Mouse (Mus musculus) kidney, embryonic 16.5 days (tissue): Measurements from ENCODE around the gene Cars. TPM values are rescaled to one million over a fixed set of nuclear protein-coding genes. Genes with fewer than 3 reads are reported as not detected.

ENCODE experiments used
- ATAC-seq: fragments of 200-750 bp; cut with Nextera tagmentation; 2 replicates; pipeline ENCODE4 v1.8.0; 2017; ENCODE audit warnings: moderate TSS enrichment; ENCODE audit not compliant: low FRiP score, low TSS enrichment
- H3K27ac ChIP-seq: fragments of 300-500 bp; sonication (generic); 2 replicates; pipeline ENCODE4 v1.5.1; 2014; ENCODE audit warnings: low read length
- H3K27me3 ChIP-seq: fragments of 300-500 bp; sonication (generic); 2 replicates; pipeline ENCODE4 v1.6.1; 2014; ENCODE audit warnings: low read length, control low read depth, mixed read lengths; ENCODE audit not compliant: insufficient read depth
- H3K36me3 ChIP-seq: fragments of 300-500 bp; sonication (generic); 2 replicates; pipeline ENCODE4 v1.6.1; 2014; ENCODE audit warnings: low read length, control low read depth, mixed read lengths; ENCODE audit not compliant: insufficient read depth
- H3K4me1 ChIP-seq: fragments of 300-500 bp; sonication (generic); 2 replicates; pipeline ENCODE4 v1.6.1; 2014; ENCODE audit warnings: low read length, control low read depth, mixed read lengths; ENCODE audit not compliant: insufficient read depth
- H3K4me2 ChIP-seq: fragments of 300-500 bp; sonication (generic); replicated peaks from 2 replicates; pipeline ENCODE4 v1.6.1; 2014; ENCODE audit warnings: low read depth, low read length
- H3K4me3 ChIP-seq: fragments of 300-500 bp; sonication (generic); 2 replicates; pipeline ENCODE4 v1.5.1; 2014; ENCODE audit warnings: mild to moderate bottlenecking, low read length
- H3K9ac ChIP-seq: fragments of 300-500 bp; sonication (generic); replicated peaks from 2 replicates; pipeline ENCODE4 v1.6.1; 2014; ENCODE audit warnings: low read length
- H3K9me3 ChIP-seq: fragments of 300-500 bp; sonication (generic); 2 replicates; pipeline ENCODE4 v1.6.1; 2016; ENCODE audit warnings: low read length, control low read depth
- WGBS: fragments of 180-500 bp; shearing (Covaris S2); extraction: QIAGEN DNeasy Blood & Tissue Kit; methylation state at CpG from one replicate; pipeline ENCODE4 v1.1.7; 2014; 5-methylcytosine and 5-hydroxymethylcytosine counted together
- polyA plus RNA-seq: library from polyadenylated mRNA; unstranded; fragments of >200 nt; fragmentation: Nextera tagmentation; extraction: Ambion mirVana; gene quantifications from 2 replicates; pipeline ENCODE4 v1.2.1, GENCODE M21; 2015

The Cars gene
- polyA plus RNA-seq, 1 experiment from 2014 or later = 72.3 TPM

GRCm38 (mm10) chr7:143533284-143533683 lies 66.6 kb downstream of the Cars start:
- no peak for ATAC-seq
- no peaks in the 10 kb centered on the region for H3K9me3 ChIP-seq

GRCm38 (mm10) chr7:143532410-143532809 lies 67.5 kb downstream of the Cars start:
- H3K4me1 ChIP-seq = no peaks in the 10 kb centered on the region
- H3K9me3 ChIP-seq = no peaks in the 10 kb centered on the region
- H3K27ac ChIP-seq = no peak overlapping the region
- no peak overlapping the region for H3K4me2 ChIP-seq
- H3K36me3 ChIP-seq = peaks cover 75% of the 10 kb centered on the region
- 86% methylated on average over 1 of the region's 1 CpGs for WGBS
- H3K9ac ChIP-seq = no peak overlapping the region
- no peaks in the 10 kb centered on the region for H3K27me3 ChIP-seq
- no peak for ATAC-seq
- H3K4me3 ChIP-seq = no peak overlapping the region

More at GRCm38 (mm10) chr7:143533284-143533683, 66.6 kb downstream of the Cars start:
- 83% methylated on average over 2 of the region's 2 CpGs for WGBS
- H3K27me3 ChIP-seq = no peaks in the 10 kb centered on the region
- no peak overlapping the region for H3K4me3 ChIP-seq
- no peak overlapping the region for H3K27ac ChIP-seq
- no peak overlapping the region for H3K9ac ChIP-seq
- H3K4me1 ChIP-seq = no peaks in the 10 kb centered on the region
- peaks cover 76% of the 10 kb centered on the region for H3K36me3 ChIP-seq
- H3K4me2 ChIP-seq = no peak overlapping the region

- H3K27ac ChIP-seq = no peak overlapping the region
- H3K9me3 ChIP-seq = no peaks in the 10 kb centered on the region
- 73% methylated on average over 4 of the region's 4 CpGs for WGBS
- ATAC-seq = no peak
- H3K4me1 ChIP-seq = no peaks in the 10 kb centered on the region
- no peak overlapping the region for H3K4me3 ChIP-seq
- peaks cover 91% of the 10 kb centered on the region for H3K36me3 ChIP-seq
- H3K27me3 ChIP-seq = no peaks in the 10 kb centered on the region
- no peak overlapping the region for H3K9ac ChIP-seq
- no peak overlapping the region for H3K4me2 ChIP-seq
Observed at GRCm38 (mm10) chr7:143519333-143519732, 80.6 kb downstream of the Cars start.

- no peak overlapping the region for H3K9ac ChIP-seq
- H3K4me2 ChIP-seq = no peak overlapping the region
- 94% methylated on average over 4 of the region's 4 CpGs for WGBS
- no peaks in the 10 kb centered on the region for H3K4me1 ChIP-seq
- peaks cover 57% of the 10 kb centered on the region for H3K36me3 ChIP-seq
- H3K9me3 ChIP-seq = no peaks in the 10 kb centered on the region
- no peak overlapping the region for H3K4me3 ChIP-seq
- H3K27ac ChIP-seq = no peak overlapping the region
- no peaks in the 10 kb centered on the region for H3K27me3 ChIP-seq
- ATAC-seq = no peak
Observed at GRCm38 (mm10) chr7:143514416-143514768, 85.5 kb downstream of the Cars start.

- 86% methylated on average over 10 of the region's 10 CpGs for WGBS
- Histone ChIP-seq H3K4me2 (no peak overlapping the region), H3K9me3 (no peaks in the 10 kb centered on the region), H3K4me3 (no peak overlapping the region), H3K4me1 (no peaks in the 10 kb centered on the region), H3K27ac (no peak overlapping the region), H3K36me3 (peaks cover 52% of the 10 kb centered on the region), H3K27me3 (no peaks in the 10 kb centered on the region), H3K9ac (no peak overlapping the region)
- no peak for ATAC-seq
Observed at GRCm38 (mm10) chr7:143513763-143514415, 86.0 kb downstream of the Cars start.

- H3K27me3 ChIP-seq = no peaks in the 10 kb centered on the region
- H3K9me3 ChIP-seq = no peaks in the 10 kb centered on the region
- ATAC-seq = no peak
Observed at GRCm38 (mm10) chr7:143511335-143511712, 88.6 kb downstream of the Cars start.

GRCm38 (mm10) chr7:143510593-143511334 lies 89.1 kb downstream of the Cars start:
- ATAC-seq = no peak
- Histone ChIP-seq H3K4me1 (no peaks in the 10 kb centered on the region), H3K27me3 (no peaks in the 10 kb centered on the region), H3K9ac (no peak overlapping the region), H3K36me3 (peaks cover 25% of the 10 kb centered on the region), H3K9me3 (no peaks in the 10 kb centered on the region), H3K4me2 (no peak overlapping the region), H3K4me3 (no peak overlapping the region), H3K27ac (no peak overlapping the region)
- WGBS = 83% methylated on average over 3 of the region's 3 CpGs

More at GRCm38 (mm10) chr7:143511335-143511712, 88.6 kb downstream of the Cars start:
- no peak overlapping the region for H3K4me2 ChIP-seq
- no peak overlapping the region for H3K4me3 ChIP-seq
- H3K36me3 ChIP-seq = peaks cover 30% of the 10 kb centered on the region
- no peak overlapping the region for H3K27ac ChIP-seq
- H3K9ac ChIP-seq = no peak overlapping the region
- no peaks in the 10 kb centered on the region for H3K4me1 ChIP-seq

- H3K4me1 ChIP-seq = no peaks in the 10 kb centered on the region
- no peak overlapping the region for H3K9ac ChIP-seq
- ATAC-seq = no peak
- H3K36me3 ChIP-seq = peaks cover 13% of the 10 kb centered on the region
- H3K4me3 ChIP-seq = no peak overlapping the region
- WGBS = 74% methylated on average over 1 of the region's 1 CpGs
- H3K27ac ChIP-seq = no peak overlapping the region
- no peak overlapping the region for H3K4me2 ChIP-seq
- no peaks in the 10 kb centered on the region for H3K27me3 ChIP-seq
- H3K9me3 ChIP-seq = no peaks in the 10 kb centered on the region
Observed at GRCm38 (mm10) chr7:143509566-143509965, 90.3 kb downstream of the Cars start.
